Mouse (Mus musculus): ENCODE results near the gene Hsd17b12. TPM values are rescaled to one million over a fixed set of nuclear protein-coding genes. Genes with fewer than 3 reads are reported as not detected.
A peak's percentile ranks its signal among the peaks of the same experiment; 100 is the strongest.

The Hsd17b12 gene
- total and polyA plus RNA-seq, 2 experiments from 2014 or later = 24.1 to 37.7 TPM

- ATAC-seq (ENCODE audit: insufficient read depth, low read depth) (peak; percentile 89), DNase-seq (ENCODE audit: low spot score) (peak; percentile 80)
- peak overlapping the region; percentile 42 for H3K4me2 ChIP-seq (ENCODE audit: low read depth, low read length)
- H3K27ac ChIP-seq (ENCODE audit: low read depth) = peak overlapping the region; percentile 72
- H3K9me3 ChIP-seq (replicated peaks; ENCODE audit: control insufficient read depth, low read length) = no peaks in the 10 kb centered on the region
- no peaks in the 10 kb centered on the region for H3K36me3 ChIP-seq (replicated peaks; ENCODE audit: control insufficient read depth, insufficient read depth, low read length)
- H3K9ac ChIP-seq (replicated peaks; ENCODE audit: low read depth, low read length) = no peak overlapping the region
- TF ChIP-seq EP300 (IDR thresholded peaks at IDR 0.05; ENCODE audit: low read depth) = no peak
- no peak for TF ChIP-seq CTCF (IDR thresholded peaks at IDR 0.05; ENCODE audit: low read depth)
- H3K27me3 ChIP-seq (ENCODE audit: control insufficient read depth, insufficient read depth, low read length) = no peaks in the 10 kb centered on the region
- H3K4me1 ChIP-seq (ENCODE audit: control insufficient read depth, insufficient read depth) = peaks cover 15% of the 10 kb centered on the region
- 10% methylated on average over 6 of the region's 6 CpGs for WGBS
- H3K4me3 ChIP-seq (ENCODE audit: low read depth, low read length) = 0 out of 2 replicates have a peak overlapping the region, but pooled peaks have one; percentile 13
Measured at GRCm38 (mm10) chr2:94045411-94046090, 112.2 kb downstream of the Hsd17b12 start.

GRCm38 (mm10) chr2:94044174-94044573, 113.6 kb downstream of the Hsd17b12 start:
- no peak overlapping the region for H3K4me3 ChIP-seq (ENCODE audit: low read depth, low read length)
- H3K27me3 ChIP-seq (ENCODE audit: control insufficient read depth, insufficient read depth, low read length) = no peaks in the 10 kb centered on the region
- H3K4me1 ChIP-seq (ENCODE audit: control insufficient read depth, insufficient read depth) = peaks cover 15% of the 10 kb centered on the region
- H3K36me3 ChIP-seq (replicated peaks; ENCODE audit: control insufficient read depth, insufficient read depth, low read length) = no peaks in the 10 kb centered on the region
- H3K4me2 ChIP-seq (ENCODE audit: low read depth, low read length) = no peak overlapping the region
- H3K27ac ChIP-seq (ENCODE audit: low read depth) = no peak overlapping the region
- ATAC-seq (ENCODE audit: insufficient read depth, low read depth) (no peak), DNase-seq (ENCODE audit: low spot score) (no peak)
- H3K9me3 ChIP-seq (replicated peaks; ENCODE audit: control insufficient read depth, low read length) = no peaks in the 10 kb centered on the region
- 75% methylated on average over 2 of the region's 2 CpGs for WGBS
- H3K9ac ChIP-seq (replicated peaks; ENCODE audit: low read depth, low read length) = no peak overlapping the region
- TF ChIP-seq CTCF (IDR thresholded peaks at IDR 0.05; ENCODE audit: low read depth) = no peak
- TF ChIP-seq EP300 (IDR thresholded peaks at IDR 0.05; ENCODE audit: low read depth) = no peak

GRCm38 (mm10) chr2:94043662-94044061, 114.1 kb downstream of the Hsd17b12 start:
- Histone ChIP-seq H3K9me3 (replicated peaks; ENCODE audit: control insufficient read depth, low read length) (no peaks in the 10 kb centered on the region), H3K36me3 (replicated peaks; ENCODE audit: control insufficient read depth, insufficient read depth, low read length) (no peaks in the 10 kb centered on the region), H3K4me2 (ENCODE audit: low read depth, low read length) (no peak overlapping the region), H3K27ac (ENCODE audit: low read depth) (no peak overlapping the region), H3K9ac (replicated peaks; ENCODE audit: low read depth, low read length) (no peak overlapping the region), H3K4me3 (ENCODE audit: low read depth, low read length) (no peak overlapping the region), H3K27me3 (ENCODE audit: control insufficient read depth, insufficient read depth, low read length) (no peaks in the 10 kb centered on the region), H3K4me1 (ENCODE audit: control insufficient read depth, insufficient read depth) (peaks cover 15% of the 10 kb centered on the region)
- TF ChIP-seq CTCF (IDR thresholded peaks at IDR 0.05; ENCODE audit: low read depth) (no peak), EP300 (IDR thresholded peaks at IDR 0.05; ENCODE audit: low read depth) (no peak)
- DNase-seq (ENCODE audit: low spot score) (no peak), ATAC-seq (ENCODE audit: insufficient read depth, low read depth) (no peak)
- WGBS = 66% methylated on average over 5 of the region's 5 CpGs

- no peak for TF ChIP-seq EP300 (IDR thresholded peaks at IDR 0.05; ENCODE audit: low read depth)
- no peak for TF ChIP-seq CTCF (IDR thresholded peaks at IDR 0.05; ENCODE audit: low read depth)
- DNase-seq (ENCODE audit: low spot score) (no peak), ATAC-seq (ENCODE audit: insufficient read depth, low read depth) (no peak)
- no peak overlapping the region for H3K4me3 ChIP-seq (ENCODE audit: low read depth, low read length)
- WGBS = 95% methylated on average over 3 of the region's 3 CpGs
- no peaks in the 10 kb centered on the region for H3K27me3 ChIP-seq (ENCODE audit: control insufficient read depth, insufficient read depth, low read length)
- H3K9me3 ChIP-seq (replicated peaks; ENCODE audit: control insufficient read depth, low read length) = no peaks in the 10 kb centered on the region
- H3K4me1 ChIP-seq (ENCODE audit: control insufficient read depth, insufficient read depth) = peaks cover 15% of the 10 kb centered on the region
- no peak overlapping the region for H3K4me2 ChIP-seq (ENCODE audit: low read depth, low read length)
- no peak overlapping the region for H3K9ac ChIP-seq (replicated peaks; ENCODE audit: low read depth, low read length)
- no peaks in the 10 kb centered on the region for H3K36me3 ChIP-seq (replicated peaks; ENCODE audit: control insufficient read depth, insufficient read depth, low read length)
- no peak overlapping the region for H3K27ac ChIP-seq (ENCODE audit: low read depth)
Measured at GRCm38 (mm10) chr2:94042461-94042860, 115.3 kb downstream of the Hsd17b12 start.

- Histone ChIP-seq H3K4me2 (ENCODE audit: low read depth, low read length) (no peak overlapping the region), H3K4me3 (ENCODE audit: low read depth, low read length) (no peak overlapping the region), H3K27ac (ENCODE audit: low read depth) (no peak overlapping the region), H3K36me3 (replicated peaks; ENCODE audit: control insufficient read depth, insufficient read depth, low read length) (no peaks in the 10 kb centered on the region), H3K9me3 (replicated peaks; ENCODE audit: control insufficient read depth, low read length) (no peaks in the 10 kb centered on the region), H3K27me3 (ENCODE audit: control insufficient read depth, insufficient read depth, low read length) (no peaks in the 10 kb centered on the region), H3K4me1 (ENCODE audit: control insufficient read depth, insufficient read depth) (peaks cover 8% of the 10 kb centered on the region), H3K9ac (replicated peaks; ENCODE audit: low read depth, low read length) (no peak overlapping the region)
- TF ChIP-seq EP300 (IDR thresholded peaks at IDR 0.05; ENCODE audit: low read depth) (no peak), CTCF (IDR thresholded peaks at IDR 0.05; ENCODE audit: low read depth) (no peak)
- WGBS = 86% methylated on average over 5 of the region's 5 CpGs
- ATAC-seq (ENCODE audit: insufficient read depth, low read depth) (no peak), DNase-seq (ENCODE audit: low spot score) (no peak)
Measured at GRCm38 (mm10) chr2:94040391-94041125, 117.2 kb downstream of the Hsd17b12 start.

Measured in heart, postnatal 0 days (tissue).